Comparison of ENCODE assay signal across 8 mouse cellular contexts in the genomic region with DNA sequence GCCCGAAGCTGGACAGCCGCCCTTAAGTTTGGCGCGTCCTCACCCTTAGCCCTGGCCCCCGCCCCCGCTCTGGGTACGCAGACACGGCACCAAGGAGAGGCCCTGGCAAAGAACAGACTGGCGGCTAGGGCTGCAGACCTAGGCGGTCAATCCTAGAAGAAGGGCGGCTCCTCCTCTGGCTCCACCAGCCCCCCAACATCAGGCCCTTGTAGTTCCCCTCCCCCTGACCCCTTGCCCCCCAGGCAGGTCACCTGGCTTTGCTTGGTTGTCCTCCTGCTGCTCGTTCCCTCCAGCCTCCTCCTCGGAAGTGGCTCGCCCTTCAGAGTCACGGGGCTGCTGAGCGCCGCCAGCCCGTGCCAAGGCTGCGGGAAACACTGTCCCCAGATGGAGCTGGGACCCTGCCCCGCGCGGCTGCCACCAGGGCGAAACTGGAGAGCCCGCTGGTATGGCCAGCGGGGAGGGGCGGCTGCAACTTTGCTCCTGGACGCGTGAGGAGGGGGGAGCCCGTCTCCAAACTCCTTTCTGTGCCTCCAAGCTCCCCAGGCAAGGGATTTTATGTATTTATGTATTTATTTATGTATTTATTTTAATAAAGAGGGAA. TPM values are rescaled to one million over a fixed set of nuclear protein-coding genes. Genes with fewer than 3 reads are reported as not detected.
DNase-seq lines count a peak whose midpoint lies in the region; ATAC-seq lines count a peak whose summit lies in the region.

No protein-coding gene starts in this region.

- H3K27me3 ChIP-seq in forebrain, embryonic 15.5 days = no peaks in the 10 kb centered on the region
- no peaks in the 10 kb centered on the region for H3K27me3 ChIP-seq in hindbrain, embryonic 11.5 days (ENCODE audit: control insufficient read depth, insufficient read depth, low read length)
- H3K27me3 ChIP-seq in limb, embryonic 15.5 days = no peaks in the 10 kb centered on the region
- H3K27me3 ChIP-seq in midbrain, embryonic 16.5 days (ENCODE audit: control insufficient read depth, insufficient read depth, low read depth, low read length) = no peaks in the 10 kb centered on the region

- H3K9ac ChIP-seq in forebrain, embryonic 15.5 days (replicated peaks) = peak overlapping the region; percentile 36
- peak overlapping the region; percentile 49 for H3K9ac ChIP-seq in hindbrain, embryonic 11.5 days (ENCODE audit: low read depth, low read length)
- H3K9ac ChIP-seq in limb, embryonic 15.5 days = no peak overlapping the region
- H3K9ac ChIP-seq in midbrain, embryonic 16.5 days (ENCODE audit: low read depth, low read length) = peak overlapping the region; percentile 60

- H3K9me3 ChIP-seq in forebrain, embryonic 15.5 days = no peaks in the 10 kb centered on the region
- H3K9me3 ChIP-seq in hindbrain, embryonic 11.5 days (ENCODE audit: control insufficient read depth, low read length) = no peaks in the 10 kb centered on the region
- H3K9me3 ChIP-seq in limb, embryonic 15.5 days = no peaks in the 10 kb centered on the region
- no peaks in the 10 kb centered on the region for H3K9me3 ChIP-seq in midbrain, embryonic 16.5 days (replicated peaks; ENCODE audit: control insufficient read depth, low read length, poor library complexity, severe bottlenecking)

- H3K4me1 ChIP-seq in brown adipose tissue, adult 24 weeks (ENCODE audit: control insufficient read depth, insufficient read depth, insufficient read length, low read length) = no peaks in the 10 kb centered on the region; the same call in 1 of the 2 replicates
- no peaks in the 10 kb centered on the region for H3K4me1 ChIP-seq in forebrain, embryonic 15.5 days
- H3K4me1 ChIP-seq in hindbrain, embryonic 11.5 days (replicated peaks; ENCODE audit: control insufficient read depth, insufficient read depth, low read length) = no peaks in the 10 kb centered on the region
- no peaks in the 10 kb centered on the region for H3K4me1 ChIP-seq in limb, embryonic 15.5 days
- H3K4me1 ChIP-seq in midbrain, embryonic 16.5 days (ENCODE audit: control insufficient read depth, insufficient read depth, low read length) = no peaks in the 10 kb centered on the region

- peak; percentile 89 for ATAC-seq in forebrain, embryonic 15.5 days (replicated peaks)
- ATAC-seq in hindbrain, embryonic 11.5 days (ENCODE audit: low FRiP score) = peak; percentile 80
- no peak; the same call in 1 of the 2 replicates for ATAC-seq in limb, embryonic 15.5 days (ENCODE audit: insufficient number of reproducible peaks, low FRiP score, low TSS enrichment, low read depth)
- peak; percentile 90 for ATAC-seq in midbrain, embryonic 16.5 days

- H3K36me3 ChIP-seq in forebrain, embryonic 15.5 days = no peaks in the 10 kb centered on the region
- H3K36me3 ChIP-seq in hindbrain, embryonic 11.5 days (ENCODE audit: control insufficient read depth, insufficient read depth, low read length) = no peaks in the 10 kb centered on the region
- no peaks in the 10 kb centered on the region for H3K36me3 ChIP-seq in limb, embryonic 15.5 days
- H3K36me3 ChIP-seq in midbrain, embryonic 16.5 days (ENCODE audit: control insufficient read depth, insufficient read depth, low read length) = no peaks in the 10 kb centered on the region

- H3K27ac ChIP-seq in brown adipose tissue, adult 24 weeks (replicated peaks; ENCODE audit: low read depth, low read length) = peak overlapping the region; percentile 88
- H3K27ac ChIP-seq in forebrain, embryonic 15.5 days (replicated peaks) = no peak overlapping the region
- no peak overlapping the region for H3K27ac ChIP-seq in hindbrain, embryonic 11.5 days (ENCODE audit: low read depth, low read length)
- H3K27ac ChIP-seq in limb, embryonic 15.5 days = no peak overlapping the region
- no peak overlapping the region for H3K27ac ChIP-seq in midbrain, embryonic 16.5 days (ENCODE audit: low read length)

- 24% methylated on average over 28 of the region's 29 CpGs for WGBS in forebrain, embryonic 15.5 days
- WGBS in hindbrain, embryonic 11.5 days = 12% methylated on average over 27 of the region's 29 CpGs
- 26% methylated on average over 27 of the region's 29 CpGs for WGBS in limb, embryonic 15.5 days
- WGBS in midbrain, embryonic 16.5 days = 24% methylated on average over 25 of the region's 29 CpGs

- peak overlapping the region; percentile 54 for H3K4me3 ChIP-seq in brown adipose tissue, adult 24 weeks (ENCODE audit: insufficient read depth, low read depth, low read length)
- peak overlapping the region; percentile 41 for H3K4me3 ChIP-seq in forebrain, embryonic 15.5 days
- peak overlapping the region; percentile 34 for H3K4me3 ChIP-seq in hindbrain, embryonic 11.5 days (ENCODE audit: low read depth, low read length)
- H3K4me3 ChIP-seq in limb, embryonic 15.5 days = peak overlapping the region; percentile 45
- peak overlapping the region; percentile 51 for H3K4me3 ChIP-seq in midbrain, embryonic 16.5 days (ENCODE audit: low read depth, low read length)

- DNase-seq in Muller cell, postnatal 12 days (ENCODE audit: inconsistent ontology term) = peak; percentile 33
- peak; percentile 28 for DNase-seq in hindbrain, embryonic 11.5 days (ENCODE audit: low spot score)
- peak; percentile 21 for DNase-seq in urinary bladder, postnatal 25 days (ENCODE audit: low spot score)
- DNase-seq in layer of hippocampus, adult 8-10 months (ENCODE audit: low spot score in 2 of 2) = no peak

- peak overlapping the region; percentile 68 for H3K4me2 ChIP-seq in forebrain, embryonic 15.5 days (replicated peaks)
- H3K4me2 ChIP-seq in hindbrain, embryonic 11.5 days (replicated peaks; ENCODE audit: low read depth, low read length) = peak overlapping the region; percentile 61
- peak overlapping the region; percentile 69 for H3K4me2 ChIP-seq in limb, embryonic 15.5 days
- peak overlapping the region; percentile 78 for H3K4me2 ChIP-seq in midbrain, embryonic 16.5 days (ENCODE audit: low read length)

RNA-seq across cellular contexts. Expression of a gene that starts 12.6 kb away (rescaled TPM):
- 15.1 and 22.8 TPM in 2 replicates for polyA plus RNA-seq in brown adipose tissue, adult 24 weeks (2012; ENCODE audit: insufficient read depth, insufficient read length, missing spikeins)
- 4.4 and 7.0 TPM in 2 replicates for polyA plus RNA-seq in forebrain, embryonic 15.5 days (2015; fragmentation: Nextera tagmentation; extraction: Ambion mirVana)
- 13.3 and 14.5 TPM in 2 replicates for polyA plus RNA-seq in hindbrain, embryonic 11.5 days (2014; fragmentation: Nextera tagmentation; extraction: Ambion mirVana)
- polyA plus RNA-seq in limb, embryonic 15.5 days (2015; fragmentation: Nextera tagmentation; extraction: Ambion mirVana) = 9.2 and 14.3 TPM in 2 replicates
- 4.5 and 5.4 TPM in 2 replicates for polyA plus RNA-seq in midbrain, embryonic 16.5 days (2015; fragmentation: Nextera tagmentation; extraction: Ambion mirVana)
- total RNA-seq in layer of hippocampus, adult 8-10 months (2022) = 10 to 100 TPM; 32.1 to 42.9 (median 38.1) TPM

Comparison
In these comparisons a context has a peak if more than half of its experiments do, and no peak if none do; other contexts are left out.
1. DNase-seq: peak in Muller cell, postnatal 12 days (single experiment), hindbrain, embryonic 11.5 days (single experiment) and urinary bladder, postnatal 25 days (single experiment); none in layer of hippocampus, adult 8-10 months (0 of 2).
2. Peak in every context shown above with its lines, with median percentiles within 50 percentile points of each other: H3K4me3 ChIP-seq and H3K4me2 ChIP-seq.